Mouse (Mus musculus) embryonic facial prominence, embryonic 12.5 days (tissue): ENCODE data around the gene Csdc2. TPM values are rescaled to one million over a fixed set of nuclear protein-coding genes. Genes with fewer than 3 reads are reported as not detected.
A peak's percentile ranks its signal among the peaks of the same experiment; 100 is the strongest.

Source experiments
- ATAC-seq: fragments of 200-750 bp; cut with Nextera tagmentation; 2 replicates; pipeline ENCODE4 v1.8.0; 2017; ENCODE audit not compliant: insufficient number of reproducible peaks, insufficient read depth, low FRiP score, low TSS enrichment
- H3K27ac ChIP-seq: fragments of 300-500 bp; sonication (generic); 2 replicates; pipeline ENCODE4 v1.5.1; 2016; ENCODE audit warnings: mild to moderate bottlenecking
- H3K27me3 ChIP-seq: fragments of 300-500 bp; sonication (generic); 2 replicates; pipeline ENCODE4 v1.6.1; 2016; ENCODE audit warnings: mild to moderate bottlenecking, moderate library complexity
- H3K36me3 ChIP-seq: fragments of 300-500 bp; sonication (generic); 2 replicates; pipeline ENCODE4 v1.6.1; 2016; ENCODE audit warnings: mild to moderate bottlenecking
- H3K4me1 ChIP-seq: fragments of 300-500 bp; sonication (generic); 2 replicates; pipeline ENCODE4 v1.6.1; 2016
- H3K4me2 ChIP-seq: fragments of 300-500 bp; sonication (generic); replicated peaks from 2 replicates; pipeline ENCODE4 v1.6.1; 2016; ENCODE audit warnings: mild to moderate bottlenecking, moderate library complexity
- H3K4me3 ChIP-seq: fragments of 300-500 bp; sonication (generic); 2 replicates; pipeline ENCODE4 v1.5.1; 2016; ENCODE audit warnings: mild to moderate bottlenecking
- H3K9ac ChIP-seq: fragments of 300-500 bp; sonication (generic); 2 replicates; pipeline ENCODE4 v1.6.1; 2016; ENCODE audit warnings: mild to moderate bottlenecking, moderate library complexity
- H3K9me3 ChIP-seq: fragments of 300-500 bp; sonication (generic); 2 replicates; pipeline ENCODE4 v1.6.1; 2016; ENCODE audit warnings: mild to moderate bottlenecking, moderate library complexity
- WGBS: fragments of 180-500 bp; shearing (Covaris S2); methylation state at CpG from one replicate; pipeline ENCODE4 v1.1.7; 2016; 5-methylcytosine and 5-hydroxymethylcytosine counted together
- polyA plus RNA-seq: library from polyadenylated mRNA; unstranded; fragments of >200 nt; fragmentation: Nextera tagmentation; extraction: Ambion mirVana; gene quantifications from 2 replicates; pipeline ENCODE4 v1.2.1, GENCODE M21; 2016

The Csdc2 gene
- polyA plus RNA-seq, 1 experiment from 2014 or later = 12.8 TPM

DNA sequence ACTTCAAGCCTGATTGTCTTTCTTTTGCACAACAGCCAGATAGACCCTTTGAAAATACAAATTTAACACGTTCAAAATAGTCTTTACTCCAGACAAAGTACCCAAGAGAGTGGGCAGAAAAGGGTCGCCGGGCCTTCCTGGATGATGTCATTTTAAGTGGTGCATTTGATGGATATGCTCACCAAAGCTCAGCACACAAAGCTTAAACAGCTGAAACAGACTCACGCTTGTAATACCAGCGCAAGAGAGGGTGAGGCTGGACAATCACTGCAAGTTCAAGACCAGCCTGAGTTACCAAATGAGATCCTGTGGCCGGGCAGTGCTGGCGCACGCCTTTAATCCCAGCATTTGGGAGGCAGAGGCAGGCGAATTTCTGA lies 10.1 kb upstream of the Csdc2 start:
- peak overlapping the region; percentile 80; the same call in 1 of the 2 replicates for H3K4me3 ChIP-seq
- H3K36me3 ChIP-seq = no peaks in the 10 kb centered on the region
- H3K9ac ChIP-seq = no peak overlapping the region
- no peaks in the 10 kb centered on the region for H3K27me3 ChIP-seq
- H3K4me1 ChIP-seq = peaks cover 14% of the 10 kb centered on the region
- H3K4me2 ChIP-seq = peak overlapping the region; percentile 95
- peak overlapping the region; percentile 47; the same call in 1 of the 2 replicates for H3K27ac ChIP-seq
- no peak for ATAC-seq
- H3K9me3 ChIP-seq = no peaks in the 10 kb centered on the region
- 40% methylated on average over 9 of the region's 9 CpGs for WGBS

DNA sequence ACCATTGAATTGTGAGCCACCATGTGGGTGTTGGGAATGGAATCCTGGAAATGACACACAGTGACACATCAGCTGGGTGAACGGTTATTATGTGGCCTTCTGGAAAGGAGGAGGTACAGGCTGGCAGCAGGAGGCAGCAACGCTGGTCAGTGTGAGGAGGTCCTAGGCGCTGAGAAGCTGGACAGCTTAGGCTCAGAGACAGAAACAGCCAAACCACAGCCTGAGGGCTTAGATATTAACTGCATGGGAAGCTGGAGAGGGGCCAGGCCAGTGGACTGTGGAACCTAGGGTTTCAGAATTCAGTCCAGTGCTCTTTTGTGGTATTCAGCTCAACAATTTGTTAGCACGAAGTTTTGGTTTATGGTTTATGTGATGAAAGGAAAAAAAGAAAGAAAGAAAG lies 8.8 kb upstream of the Csdc2 start:
- Histone ChIP-seq H3K4me1 (peaks cover 14% of the 10 kb centered on the region), H3K36me3 (no peaks in the 10 kb centered on the region), H3K27ac (no peak overlapping the region), H3K4me3 (no peak overlapping the region), H3K27me3 (no peaks in the 10 kb centered on the region), H3K4me2 (no peak overlapping the region), H3K9me3 (no peaks in the 10 kb centered on the region), H3K9ac (no peak overlapping the region)
- WGBS = 64% methylated on average over 4 of the region's 4 CpGs
- no peak for ATAC-seq

DNA sequence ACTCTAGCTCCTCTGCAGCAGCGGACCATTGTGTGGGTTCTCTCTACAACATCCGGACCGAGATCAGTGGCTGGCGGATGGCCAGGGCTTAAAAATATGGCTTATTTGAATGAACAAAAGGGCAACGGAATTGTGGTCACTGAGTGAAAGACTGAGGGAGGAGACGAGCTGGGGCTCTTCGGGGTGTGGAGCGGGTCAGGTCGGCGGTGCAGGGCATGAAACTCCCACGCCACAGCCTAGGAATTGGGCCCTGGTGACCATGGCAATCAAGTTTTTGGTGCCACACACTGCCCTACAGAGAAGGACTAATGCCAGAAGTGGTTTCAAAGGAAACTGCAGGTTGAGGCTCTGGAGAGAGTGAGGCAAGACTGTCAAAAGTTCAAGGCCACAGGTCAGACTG lies 8.3 kb upstream of the Csdc2 start:
- no peak overlapping the region for H3K9ac ChIP-seq
- H3K36me3 ChIP-seq = no peaks in the 10 kb centered on the region
- no peaks in the 10 kb centered on the region for H3K9me3 ChIP-seq
- no peaks in the 10 kb centered on the region for H3K27me3 ChIP-seq
- no peak overlapping the region for H3K4me3 ChIP-seq
- H3K4me1 ChIP-seq = peaks cover 14% of the 10 kb centered on the region
- H3K27ac ChIP-seq = no peak overlapping the region
- no peak overlapping the region for H3K4me2 ChIP-seq
- 62% methylated on average over 11 of the region's 11 CpGs for WGBS
- no peak for ATAC-seq

DNA sequence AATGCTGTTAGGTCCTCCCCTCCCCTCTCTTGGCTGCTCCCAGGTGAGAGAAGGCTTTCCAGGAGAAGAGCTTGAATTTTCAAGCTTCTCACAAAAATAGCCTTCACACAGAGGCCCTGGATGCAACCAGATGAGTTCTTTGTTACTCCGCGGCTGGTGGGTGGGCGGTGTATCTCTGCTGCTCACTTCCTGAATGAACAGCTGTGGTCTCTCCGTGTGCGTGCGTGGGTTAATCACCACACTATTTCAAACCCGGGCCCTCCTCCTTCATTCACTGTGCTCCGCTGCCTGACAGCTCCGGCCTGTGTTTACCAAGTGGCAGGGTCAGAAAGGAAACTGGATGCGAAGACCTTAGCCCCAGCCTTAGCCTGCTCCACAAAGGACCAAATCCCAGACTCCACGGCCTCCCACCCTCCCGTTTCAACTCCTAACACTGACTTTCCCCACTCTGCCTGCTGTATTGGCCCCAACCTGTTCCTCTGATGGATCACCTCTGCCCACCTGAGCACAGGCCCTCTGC lies 3.5 kb upstream of the Csdc2 start:
- ATAC-seq = no peak
- H3K27me3 ChIP-seq = no peaks in the 10 kb centered on the region
- peaks cover 19% of the 10 kb centered on the region for H3K4me1 ChIP-seq
- no peaks in the 10 kb centered on the region for H3K36me3 ChIP-seq
- no peak overlapping the region for H3K4me2 ChIP-seq
- no peak overlapping the region for H3K9ac ChIP-seq
- H3K4me3 ChIP-seq = no peak overlapping the region
- no peaks in the 10 kb centered on the region for H3K9me3 ChIP-seq
- 40% methylated on average over 12 of the region's 12 CpGs for WGBS
- no peak overlapping the region for H3K27ac ChIP-seq

DNA sequence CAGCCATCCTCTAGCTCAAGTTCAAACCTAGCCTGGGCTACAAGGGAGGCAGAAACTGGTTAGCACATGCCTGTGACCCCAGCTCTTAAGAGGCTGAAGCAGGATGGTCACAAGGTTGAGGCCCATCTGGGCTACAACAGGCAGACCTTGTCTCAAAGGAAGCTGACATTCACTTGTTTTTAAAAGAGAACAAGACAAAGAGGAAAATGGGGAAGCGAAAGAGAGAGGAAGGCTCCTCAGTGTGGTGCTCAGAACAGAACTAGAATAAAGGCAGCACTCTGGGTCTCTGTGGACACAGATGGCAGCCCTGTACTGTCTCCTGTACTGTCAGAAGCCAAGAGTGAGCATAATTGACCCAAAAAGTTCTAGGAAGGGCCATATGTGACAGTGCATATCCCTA lies 2.6 kb upstream of the Csdc2 start:
- H3K4me1 ChIP-seq = peaks cover 19% of the 10 kb centered on the region
- no peaks in the 10 kb centered on the region for H3K27me3 ChIP-seq
- no peak overlapping the region for H3K9ac ChIP-seq
- H3K27ac ChIP-seq = no peak overlapping the region
- H3K4me3 ChIP-seq = no peak overlapping the region
- H3K4me2 ChIP-seq = no peak overlapping the region
- no peaks in the 10 kb centered on the region for H3K9me3 ChIP-seq
- no peak for ATAC-seq
- no peaks in the 10 kb centered on the region for H3K36me3 ChIP-seq
- 83% methylated on average over 1 of the region's 1 CpGs for WGBS

DNA sequence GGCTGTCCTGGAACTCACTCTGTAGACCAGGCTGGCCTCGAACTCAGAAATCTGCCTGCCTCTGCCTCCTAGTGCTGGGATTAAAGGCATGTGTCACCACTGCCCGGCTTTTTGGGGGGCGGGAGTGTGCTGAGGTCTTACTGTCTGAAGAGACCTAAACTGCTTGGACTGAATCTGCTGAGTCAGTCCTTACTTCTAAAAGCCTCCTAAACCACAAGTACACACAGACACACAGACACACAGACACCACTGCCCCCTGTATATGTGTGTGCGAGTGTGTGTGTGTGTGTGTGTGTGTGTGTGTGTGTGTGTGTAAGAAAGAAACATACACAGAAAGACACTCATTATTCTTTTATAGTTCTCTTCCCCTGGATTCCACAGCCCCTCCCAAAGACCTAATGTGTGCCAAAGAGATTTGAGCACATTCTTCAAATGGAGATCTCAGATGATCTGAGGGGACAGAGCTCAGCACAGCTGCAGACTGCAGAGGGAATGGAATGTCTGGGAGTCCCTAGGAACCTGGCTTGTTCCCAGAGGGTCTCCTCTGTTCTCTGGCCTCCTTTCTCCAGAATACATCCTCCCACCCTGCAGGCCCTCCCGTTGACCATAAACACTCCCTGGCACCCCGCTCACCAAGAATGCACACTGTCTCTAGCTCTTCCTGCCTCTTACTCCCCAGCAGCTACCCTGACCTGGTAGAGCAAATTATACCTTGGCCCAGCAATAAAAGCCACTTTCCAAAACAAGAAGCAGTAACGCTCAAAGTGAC lies 506 bp upstream of the Csdc2 start:
- ATAC-seq = no peak
- no peaks in the 10 kb centered on the region for H3K27me3 ChIP-seq
- peak overlapping the region; percentile 49 for H3K4me3 ChIP-seq
- H3K36me3 ChIP-seq = no peaks in the 10 kb centered on the region
- 55% methylated on average over 7 of the region's 7 CpGs for WGBS
- peak overlapping the region; percentile 78 for H3K4me2 ChIP-seq
- peak overlapping the region; percentile 32; the same call in 1 of the 2 replicates for H3K9ac ChIP-seq
- no peaks in the 10 kb centered on the region for H3K9me3 ChIP-seq
- 0 out of 2 replicates have a peak overlapping the region, but pooled peaks have one; percentile 38 for H3K27ac ChIP-seq
- peaks cover 19% of the 10 kb centered on the region for H3K4me1 ChIP-seq

DNA sequence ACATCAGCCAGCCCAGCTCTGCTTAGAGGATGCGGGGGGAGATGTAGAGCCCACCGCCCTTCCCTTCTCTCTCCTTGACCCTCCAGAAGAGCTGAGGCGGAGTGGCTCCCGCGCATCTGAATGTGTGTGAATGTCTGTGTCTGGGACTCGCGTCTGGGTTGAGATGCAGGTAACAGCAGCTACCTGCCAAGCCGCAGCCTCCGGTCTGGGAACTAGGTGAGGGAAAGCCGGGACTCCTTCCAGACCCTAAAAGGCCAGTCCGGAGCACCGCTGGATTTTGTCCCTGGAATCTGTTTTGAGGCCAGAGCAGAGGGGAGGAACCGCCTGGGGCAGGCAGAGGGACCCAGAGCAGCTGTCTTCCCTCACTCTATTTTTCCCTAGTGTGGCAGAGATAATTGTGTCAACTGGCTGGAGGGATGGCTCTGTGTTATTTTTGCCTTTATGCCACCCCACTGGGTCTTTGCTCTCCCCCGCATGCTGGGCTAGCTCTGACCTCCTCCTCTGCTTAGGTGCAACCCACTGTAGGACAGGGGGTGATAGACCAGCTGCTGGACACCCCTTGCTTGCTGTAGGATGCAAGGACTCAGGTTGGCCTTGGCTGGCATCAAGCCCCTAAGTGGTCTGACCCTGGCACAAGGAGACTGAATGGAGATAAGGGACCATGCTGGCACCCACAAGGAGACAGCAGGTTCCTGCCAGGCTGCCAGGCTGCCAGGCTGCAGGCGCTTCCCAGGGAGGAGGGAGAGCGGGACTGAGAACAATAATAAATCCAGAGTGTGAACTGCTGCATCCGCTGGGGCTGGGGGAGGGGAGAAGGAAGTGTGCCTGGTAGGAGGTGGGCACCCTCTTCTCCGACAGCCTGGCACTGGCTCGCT lies 776 bp downstream of the Csdc2 start:
- H3K27ac ChIP-seq = 0 out of 2 replicates have a peak overlapping the region, but pooled peaks have one; percentile 38
- WGBS = 8% methylated on average over 19 of the region's 19 CpGs
- H3K4me2 ChIP-seq = peak overlapping the region; percentile 78
- H3K4me1 ChIP-seq = peaks cover 19% of the 10 kb centered on the region
- no peaks in the 10 kb centered on the region for H3K9me3 ChIP-seq
- H3K27me3 ChIP-seq = no peaks in the 10 kb centered on the region
- H3K36me3 ChIP-seq = no peaks in the 10 kb centered on the region
- H3K9ac ChIP-seq = peak overlapping the region; percentile 58
- ATAC-seq = no peak
- peak overlapping the region; percentile 49 for H3K4me3 ChIP-seq

DNA sequence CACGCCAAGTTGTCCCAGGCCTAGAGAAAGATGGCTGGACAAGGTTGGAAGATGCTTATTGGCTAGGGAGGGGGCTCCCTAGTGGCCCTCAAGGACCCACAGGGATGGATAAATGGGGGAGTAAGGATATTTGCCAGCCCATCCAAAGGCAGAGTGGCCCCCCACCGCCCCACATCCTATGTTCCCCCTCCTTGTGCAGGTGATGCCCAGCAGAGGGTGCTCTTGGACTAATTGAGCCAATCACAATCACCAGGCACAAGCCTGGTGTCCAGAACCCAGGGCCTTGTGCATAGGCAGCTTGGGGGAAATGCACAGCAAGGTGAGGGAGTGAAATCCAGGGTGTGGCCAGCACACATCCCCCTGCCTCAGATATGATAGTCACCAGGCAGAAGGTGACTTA lies 1.7 kb downstream of the Csdc2 start:
- Histone ChIP-seq H3K4me2 (0 out of 2 replicates have a peak overlapping the region, but pooled peaks have one; percentile 78), H3K36me3 (no peaks in the 10 kb centered on the region), H3K27ac (no peak overlapping the region), H3K9ac (no peak overlapping the region), H3K27me3 (no peaks in the 10 kb centered on the region), H3K4me1 (peaks cover 22% of the 10 kb centered on the region), H3K9me3 (no peaks in the 10 kb centered on the region), H3K4me3 (no peak overlapping the region)
- WGBS = 31% methylated on average over 2 of the region's 2 CpGs
- 0 out of 2 replicates have a peak, but pooled peaks have one; percentile 13 for ATAC-seq

DNA sequence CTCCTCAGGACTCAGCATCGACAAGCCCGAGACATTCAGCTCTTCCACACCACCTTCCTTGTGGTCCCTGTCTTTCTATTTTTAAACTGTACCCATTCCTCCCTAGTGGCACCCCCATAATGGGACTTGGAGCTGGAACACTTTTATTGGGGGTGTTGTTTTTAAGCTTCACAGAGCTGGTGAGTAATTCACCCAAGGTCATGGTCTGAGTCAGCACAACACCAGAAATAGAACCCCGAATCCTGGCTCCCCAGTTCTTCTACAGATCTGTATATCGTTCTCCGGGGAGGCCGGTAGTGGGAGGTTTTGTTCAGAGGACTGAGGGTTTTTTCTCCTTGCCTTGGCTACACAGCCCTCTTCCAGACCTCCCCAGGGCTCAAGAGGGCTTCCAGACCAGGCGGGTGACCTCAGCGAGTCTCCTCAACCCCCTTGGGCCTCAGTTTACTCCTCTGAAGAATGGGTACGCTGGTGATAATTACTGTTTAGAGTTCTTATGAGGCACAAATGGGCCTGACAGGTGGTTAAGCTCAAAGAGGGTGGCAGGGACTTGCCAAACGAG lies 2.7 kb downstream of the Csdc2 start:
- H3K27ac ChIP-seq = no peak overlapping the region
- no peak overlapping the region for H3K4me2 ChIP-seq
- no peak overlapping the region for H3K4me3 ChIP-seq
- no peak for ATAC-seq
- H3K9me3 ChIP-seq = no peaks in the 10 kb centered on the region
- H3K9ac ChIP-seq = no peak overlapping the region
- H3K27me3 ChIP-seq = no peaks in the 10 kb centered on the region
- 88% methylated on average over 10 of the region's 10 CpGs for WGBS
- no peaks in the 10 kb centered on the region for H3K36me3 ChIP-seq
- peaks cover 25% of the 10 kb centered on the region for H3K4me1 ChIP-seq

DNA sequence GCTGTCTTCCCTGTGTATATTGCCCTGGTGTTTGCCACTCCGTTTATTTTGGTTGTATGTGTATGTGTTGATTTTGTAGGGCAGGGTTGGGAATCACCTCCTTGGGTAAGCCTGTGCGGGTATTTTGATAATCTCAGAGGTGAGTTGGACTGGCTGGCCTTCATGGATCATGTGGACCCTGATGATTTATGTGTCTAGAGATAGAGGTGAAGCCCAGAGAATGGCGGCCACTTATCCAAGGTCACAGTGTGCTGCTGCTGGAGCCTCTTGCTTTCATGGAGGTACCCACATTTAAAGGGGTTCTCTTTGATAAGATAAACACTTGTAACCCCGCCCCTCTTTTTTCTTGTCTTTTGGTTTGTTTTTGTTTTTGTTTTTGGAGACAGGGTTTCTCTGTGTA lies 3.2 kb downstream of the Csdc2 start:
- H3K36me3 ChIP-seq = no peaks in the 10 kb centered on the region
- H3K4me1 ChIP-seq = peaks cover 25% of the 10 kb centered on the region
- no peak overlapping the region for H3K4me3 ChIP-seq
- no peak overlapping the region for H3K27ac ChIP-seq
- no peak overlapping the region for H3K9ac ChIP-seq
- H3K4me2 ChIP-seq = no peak overlapping the region
- ATAC-seq = no peak
- WGBS = 85% methylated on average over 4 of the region's 4 CpGs
- H3K9me3 ChIP-seq = no peaks in the 10 kb centered on the region
- H3K27me3 ChIP-seq = no peaks in the 10 kb centered on the region

DNA sequence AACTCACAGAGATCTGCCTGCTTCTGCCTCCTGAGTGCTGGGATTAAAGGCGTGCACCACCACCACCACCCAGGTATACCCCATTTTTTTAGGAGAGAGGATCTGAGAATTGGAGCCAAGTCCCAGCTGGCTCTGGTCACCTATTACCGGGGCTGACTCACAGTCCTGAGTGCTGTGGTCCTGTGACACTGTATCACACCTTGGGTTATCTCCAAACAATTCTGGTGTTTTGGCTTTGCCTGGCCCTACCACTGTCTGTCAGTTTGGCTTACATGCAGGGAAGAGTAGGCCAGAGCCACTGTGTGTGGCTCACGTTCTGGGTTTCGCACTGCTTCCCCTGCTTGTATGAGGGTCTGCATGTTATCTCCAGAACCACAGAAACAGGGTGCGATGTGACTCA lies 3.7 kb downstream of the Csdc2 start:
- no peak overlapping the region for H3K4me2 ChIP-seq
- no peak overlapping the region for H3K9ac ChIP-seq
- H3K36me3 ChIP-seq = no peaks in the 10 kb centered on the region
- no peaks in the 10 kb centered on the region for H3K27me3 ChIP-seq
- H3K4me3 ChIP-seq = no peak overlapping the region
- peaks cover 25% of the 10 kb centered on the region for H3K4me1 ChIP-seq
- no peak overlapping the region for H3K27ac ChIP-seq
- no peak for ATAC-seq
- H3K9me3 ChIP-seq = no peaks in the 10 kb centered on the region
- 89% methylated on average over 5 of the region's 5 CpGs for WGBS
